Mouse (Mus musculus): ENCODE measurements around the gene Prorsd1. TPM values are rescaled to one million over a fixed set of nuclear protein-coding genes. Genes with fewer than 3 reads are reported as not detected.

Gene Prorsd1
- 2.1 and 3.8 TPM in 2 replicates for polyA plus RNA-seq (2012; rRNA removed)

DNA sequence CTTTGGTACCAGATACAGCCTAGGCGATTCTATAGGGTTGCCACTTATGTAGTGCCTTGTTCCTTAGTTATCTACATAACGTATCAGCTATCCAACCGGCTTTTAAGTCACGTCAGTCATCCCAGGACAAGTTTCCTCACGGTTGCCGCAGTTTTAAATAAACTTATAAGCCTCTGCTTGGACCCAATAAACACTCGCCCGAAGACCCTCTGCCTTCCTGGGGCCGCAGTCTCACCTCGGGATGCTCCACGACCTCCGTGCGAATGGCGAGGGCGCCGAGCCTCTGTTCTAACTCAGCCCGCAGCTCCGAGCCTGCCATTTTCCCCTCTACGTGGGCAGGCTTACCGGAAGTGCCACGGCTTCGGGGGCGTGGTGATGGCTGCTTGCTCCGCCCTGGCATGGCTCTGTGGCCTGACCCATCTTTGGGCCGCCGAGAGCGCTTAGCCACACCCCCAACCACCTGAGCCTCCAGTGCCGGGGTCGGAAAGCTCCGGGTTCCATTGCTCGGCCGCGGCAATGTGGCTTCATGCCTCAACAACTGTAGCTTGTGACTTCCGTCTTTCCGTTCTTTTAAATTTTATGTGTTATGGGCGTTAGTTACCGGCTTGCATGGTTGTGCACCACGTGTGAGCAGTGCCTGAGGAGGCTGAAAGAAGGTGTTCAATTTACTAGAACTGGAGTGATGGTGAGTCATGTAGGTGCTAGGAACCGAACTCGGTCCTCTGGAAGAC is at the start of gene Prorsd1:
Prorsd1 (minus strand) TSS at position 352 of the 731 bp plus-strand sequence.
- Histone ChIP-seq H3K36me3 (ENCODE audit: control insufficient read depth, insufficient read depth, low read length) (peaks cover 6% of the 10 kb centered on the region), H3K4me1 (replicated peaks; ENCODE audit: control insufficient read depth, insufficient read depth, low read length) (peaks cover 6% of the 10 kb centered on the region), H3K4me3 (ENCODE audit: control insufficient read depth, insufficient read depth, low read length) (peak within 1 kb of the TSS; percentile 74), H3K27me3 (ENCODE audit: control insufficient read depth, insufficient read depth, low read length) (no peaks in the 10 kb centered on the region), H3K27ac (ENCODE audit: control insufficient read depth, insufficient read depth, low read length) (peak within 1 kb of the TSS; percentile 46; the same call in 1 of the 2 replicates)
- DNase-seq, result peak; percentile 92
- WGBS, result 2% methylated on average over 40 of the region's 40 CpGs
- TF ChIP-seq CTCF (IDR thresholded peaks at IDR 0.05; ENCODE audit: borderline replicate concordance, control insufficient read depth, extremely low read depth, insufficient read depth, low read length, poor library complexity), result no peak
- peak; percentile 91 for TF ChIP-seq POLR2A (IDR thresholded peaks at IDR 0.05; ENCODE audit: control insufficient read depth, extremely low read depth, insufficient read depth, low read length, poor library complexity)

DNA sequence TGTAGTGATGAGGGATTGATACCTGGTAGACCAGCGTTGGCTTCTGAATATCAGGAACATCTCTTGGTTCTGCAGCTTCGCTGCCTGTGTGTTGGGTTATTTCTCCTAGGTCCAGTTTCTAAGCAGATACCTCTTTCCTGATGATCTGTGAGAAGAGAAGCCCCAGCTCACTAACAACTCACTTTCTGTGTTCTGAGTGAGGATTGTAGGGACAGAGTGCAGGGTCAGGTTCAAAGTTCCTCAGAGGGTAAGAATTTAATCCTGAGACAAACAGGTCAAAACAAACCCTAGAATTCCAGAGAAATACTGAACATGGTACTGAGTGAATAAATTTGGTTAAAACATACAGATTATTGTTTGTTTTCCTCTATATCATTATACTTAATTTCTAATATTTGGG is 48.6 kb upstream of the Prorsd1 start:
- H3K4me3 ChIP-seq (ENCODE audit: control insufficient read depth, insufficient read depth, low read length), result no peak overlapping the region
- WGBS, result 97% methylated on average over 2 of the region's 2 CpGs
- no peak overlapping the region for H3K27ac ChIP-seq (ENCODE audit: control insufficient read depth, insufficient read depth, low read length)
- TF ChIP-seq CTCF (IDR thresholded peaks at IDR 0.05; ENCODE audit: borderline replicate concordance, control insufficient read depth, extremely low read depth, insufficient read depth, low read length, poor library complexity), result no peak
- no peak for TF ChIP-seq POLR2A (IDR thresholded peaks at IDR 0.05; ENCODE audit: control insufficient read depth, extremely low read depth, insufficient read depth, low read length, poor library complexity)
- H3K36me3 ChIP-seq (ENCODE audit: control insufficient read depth, insufficient read depth, low read length), result no peaks in the 10 kb centered on the region
- DNase-seq, result no peak
- no peaks in the 10 kb centered on the region for H3K27me3 ChIP-seq (ENCODE audit: control insufficient read depth, insufficient read depth, low read length)
- no peaks in the 10 kb centered on the region for H3K4me1 ChIP-seq (replicated peaks; ENCODE audit: control insufficient read depth, insufficient read depth, low read length)

DNA sequence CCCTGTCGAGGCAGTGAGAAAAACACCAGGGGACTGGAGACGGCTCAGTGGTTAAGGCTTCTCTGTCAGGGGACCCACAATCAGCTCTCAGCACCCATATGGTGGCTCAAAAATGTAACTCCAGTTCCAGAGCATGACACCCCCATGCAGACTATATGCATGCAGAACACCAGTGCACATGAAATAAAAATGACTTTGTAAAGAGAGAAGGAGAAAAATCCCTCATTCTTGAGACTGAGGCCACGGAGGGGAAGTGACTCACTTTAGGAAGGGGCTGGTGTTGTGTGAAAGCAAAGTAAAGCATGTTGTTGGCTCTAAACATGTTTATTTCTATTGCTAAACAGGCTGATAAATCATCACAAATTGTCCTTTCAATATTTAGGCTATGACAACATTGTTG is 46.2 kb upstream of the Prorsd1 start:
- Histone ChIP-seq H3K36me3 (ENCODE audit: control insufficient read depth, insufficient read depth, low read length) (no peaks in the 10 kb centered on the region), H3K4me1 (replicated peaks; ENCODE audit: control insufficient read depth, insufficient read depth, low read length) (no peaks in the 10 kb centered on the region), H3K27me3 (ENCODE audit: control insufficient read depth, insufficient read depth, low read length) (no peaks in the 10 kb centered on the region), H3K4me3 (ENCODE audit: control insufficient read depth, insufficient read depth, low read length) (no peak overlapping the region), H3K27ac (ENCODE audit: control insufficient read depth, insufficient read depth, low read length) (no peak overlapping the region)
- no peak for DNase-seq
- 93% methylated on average over 3 of the region's 3 CpGs for WGBS
- TF ChIP-seq CTCF (IDR thresholded peaks at IDR 0.05; ENCODE audit: borderline replicate concordance, control insufficient read depth, extremely low read depth, insufficient read depth, low read length, poor library complexity), result no peak
- TF ChIP-seq POLR2A (IDR thresholded peaks at IDR 0.05; ENCODE audit: control insufficient read depth, extremely low read depth, insufficient read depth, low read length, poor library complexity), result no peak

DNA sequence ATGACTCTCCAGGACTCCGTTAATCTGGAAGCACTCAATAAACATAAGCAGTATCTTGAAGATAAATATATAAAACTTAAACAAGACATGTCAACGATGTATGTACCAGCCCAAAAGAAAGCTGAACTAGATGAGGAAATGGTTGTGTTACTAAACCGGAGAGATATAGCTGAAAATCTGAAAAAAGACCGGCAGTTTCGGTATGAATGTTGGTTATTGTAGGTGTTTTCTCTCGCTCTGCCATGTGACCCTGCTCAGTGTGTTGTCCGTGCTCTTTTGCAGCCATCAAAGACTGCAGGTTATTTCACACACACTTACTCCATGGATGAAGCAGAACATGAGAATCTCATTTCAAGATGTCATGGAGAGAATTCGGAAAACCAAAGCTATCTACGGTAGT is 45.6 kb upstream of the Prorsd1 start:
- no peak overlapping the region for H3K4me3 ChIP-seq (ENCODE audit: control insufficient read depth, insufficient read depth, low read length)
- no peak overlapping the region for H3K27ac ChIP-seq (ENCODE audit: control insufficient read depth, insufficient read depth, low read length)
- 93% methylated on average over 9 of the region's 9 CpGs for WGBS
- TF ChIP-seq CTCF (IDR thresholded peaks at IDR 0.05; ENCODE audit: borderline replicate concordance, control insufficient read depth, extremely low read depth, insufficient read depth, low read length, poor library complexity) (no peak), POLR2A (IDR thresholded peaks at IDR 0.05; ENCODE audit: control insufficient read depth, extremely low read depth, insufficient read depth, low read length, poor library complexity) (no peak)
- H3K27me3 ChIP-seq (ENCODE audit: control insufficient read depth, insufficient read depth, low read length), result no peaks in the 10 kb centered on the region
- DNase-seq, result no peak
- no peaks in the 10 kb centered on the region for H3K36me3 ChIP-seq (ENCODE audit: control insufficient read depth, insufficient read depth, low read length)
- no peaks in the 10 kb centered on the region for H3K4me1 ChIP-seq (replicated peaks; ENCODE audit: control insufficient read depth, insufficient read depth, low read length)

DNA sequence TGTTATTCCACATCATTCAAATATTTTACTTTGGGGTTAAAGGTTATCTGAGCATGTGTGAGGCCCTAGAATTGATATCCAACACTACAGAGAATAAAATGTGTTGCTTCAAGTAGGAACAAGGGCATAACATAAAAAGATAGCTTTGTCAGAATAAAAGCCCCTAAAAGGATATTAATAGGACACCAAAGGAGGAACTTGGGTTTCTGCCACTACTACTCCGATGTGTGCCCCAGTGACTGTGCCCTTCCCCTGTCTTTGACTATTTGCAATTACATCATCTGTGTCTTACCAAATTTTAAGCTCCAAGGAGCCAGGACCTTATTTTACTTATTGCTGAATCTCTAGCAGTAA is 34.6 kb upstream of the Prorsd1 start:
- no peak for TF ChIP-seq POLR2A (IDR thresholded peaks at IDR 0.05; ENCODE audit: control insufficient read depth, extremely low read depth, insufficient read depth, low read length, poor library complexity)
- TF ChIP-seq CTCF (IDR thresholded peaks at IDR 0.05; ENCODE audit: borderline replicate concordance, control insufficient read depth, extremely low read depth, insufficient read depth, low read length, poor library complexity), result no peak
- WGBS, result 31% methylated on average over 1 of the region's 1 CpGs

DNA sequence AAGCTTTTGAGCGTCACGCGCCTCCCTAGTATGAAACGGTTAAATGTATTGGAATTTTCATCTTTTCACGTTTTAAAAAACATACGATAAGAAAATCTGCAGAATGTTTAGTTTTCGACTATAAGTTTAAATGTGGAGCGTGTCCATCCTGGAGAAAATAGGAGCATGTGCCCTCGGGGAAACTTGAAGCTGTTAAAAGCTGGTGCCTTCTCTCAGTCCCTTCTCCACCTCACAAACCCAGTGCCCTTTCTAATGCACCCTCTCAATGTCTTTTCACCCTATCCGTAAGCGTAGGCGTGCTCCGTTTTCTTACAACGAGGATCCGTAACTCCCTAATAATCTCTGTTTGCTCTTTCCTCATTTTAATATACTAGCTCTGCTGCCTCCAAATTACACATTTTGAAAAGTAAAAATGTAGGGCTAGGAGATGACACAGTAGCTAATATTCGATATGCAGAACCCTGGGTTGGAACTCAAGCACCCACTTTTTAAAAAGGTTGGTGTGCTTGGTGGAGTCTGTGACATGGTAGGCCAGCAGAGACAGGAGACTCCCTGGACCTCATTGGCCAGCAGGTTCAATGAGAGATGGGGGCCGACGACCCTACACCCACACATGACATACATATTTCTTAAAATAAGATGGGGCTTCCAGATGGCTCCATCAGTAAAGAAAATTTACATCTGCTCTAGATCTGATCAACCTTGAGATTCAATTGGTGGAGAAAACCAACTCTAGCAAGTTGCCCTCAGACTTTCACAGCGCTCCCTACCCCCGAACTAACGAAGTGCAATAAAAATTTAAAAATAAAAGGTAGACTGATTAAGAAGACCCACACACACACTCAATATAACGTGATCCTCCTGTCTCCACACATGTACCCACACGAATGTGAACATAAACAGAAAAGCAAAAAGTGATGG is 33.9 kb upstream of the Prorsd1 start:
- TF ChIP-seq CTCF (IDR thresholded peaks at IDR 0.05; ENCODE audit: borderline replicate concordance, control insufficient read depth, extremely low read depth, insufficient read depth, low read length, poor library complexity) (no peak), POLR2A (IDR thresholded peaks at IDR 0.05; ENCODE audit: control insufficient read depth, extremely low read depth, insufficient read depth, low read length, poor library complexity) (no peak)
- Histone ChIP-seq H3K36me3 (ENCODE audit: control insufficient read depth, insufficient read depth, low read length) (peaks cover 21% of the 10 kb centered on the region), H3K27ac (ENCODE audit: control insufficient read depth, insufficient read depth, low read length) (peak overlapping the region; percentile 51), H3K27me3 (ENCODE audit: control insufficient read depth, insufficient read depth, low read length) (no peaks in the 10 kb centered on the region), H3K4me1 (replicated peaks; ENCODE audit: control insufficient read depth, insufficient read depth, low read length) (0 out of 2 replicates have a peak, but pooled peaks cover 4% of the 10 kb centered on the region), H3K4me3 (ENCODE audit: control insufficient read depth, insufficient read depth, low read length) (peak overlapping the region; percentile 71)
- WGBS, result 21% methylated on average over 23 of the region's 23 CpGs
- DNase-seq, result no peak

More for the DNA sequence above, 34.6 kb upstream of the Prorsd1 start:
- Histone ChIP-seq H3K4me1 (replicated peaks; ENCODE audit: control insufficient read depth, insufficient read depth, low read length) (0 out of 2 replicates have a peak, but pooled peaks cover 4% of the 10 kb centered on the region), H3K4me3 (ENCODE audit: control insufficient read depth, insufficient read depth, low read length) (no peak overlapping the region), H3K27me3 (ENCODE audit: control insufficient read depth, insufficient read depth, low read length) (no peaks in the 10 kb centered on the region), H3K36me3 (ENCODE audit: control insufficient read depth, insufficient read depth, low read length) (peaks cover 14% of the 10 kb centered on the region), H3K27ac (ENCODE audit: control insufficient read depth, insufficient read depth, low read length) (no peak overlapping the region)
- DNase-seq, result no peak
